Mouse (Mus musculus): ENCODE data around the gene Ints4. TPM values are rescaled to one million over a fixed set of nuclear protein-coding genes. Genes with fewer than 3 reads are reported as not detected.

Gene Ints4
- polyA plus RNA-seq, 1 experiment from 2014 or later = 35.5 TPM

- Histone ChIP-seq H3K4me2 (ENCODE audit: low read length) (no peak overlapping the region), H3K4me1 (ENCODE audit: control insufficient read depth, insufficient read depth, low read length) (peaks cover 20% of the 10 kb centered on the region), H3K4me3 (ENCODE audit: low read depth, low read length) (no peak overlapping the region), H3K27ac (ENCODE audit: low read length) (no peak overlapping the region), H3K9ac (ENCODE audit: low read depth, low read length) (no peak overlapping the region), H3K9me3 (replicated peaks; ENCODE audit: control insufficient read depth, low read length, poor library complexity, severe bottlenecking) (no peaks in the 10 kb centered on the region), H3K27me3 (ENCODE audit: control insufficient read depth, insufficient read depth, low read depth, low read length) (no peaks in the 10 kb centered on the region), H3K36me3 (ENCODE audit: control insufficient read depth, insufficient read depth, low read length) (no peaks in the 10 kb centered on the region)
- 42% methylated on average over 3 of the region's 3 CpGs for WGBS
- no peak for ATAC-seq
Measured at GRCm38 (mm10) chr7:97590488-97590887, 109.7 kb downstream of the Ints4 start.

Other genes starting within 250 kb of the Ints4 start
- gene Usp35, start 148.9 kb upstream of the Ints4 start, polyA plus RNA-seq (2015; fragmentation: Nextera tagmentation; extraction: Ambion mirVana) = 3.1 and 3.2 TPM in 2 replicates
- 6.7 and 7.6 TPM in 2 replicates for gene Kctd21, start 148.6 kb upstream of the Ints4 start, polyA plus RNA-seq (2015; fragmentation: Nextera tagmentation; extraction: Ambion mirVana)
- 12.3 and 12.7 TPM in 2 replicates for gene Alg8, start 109.3 kb upstream of the Ints4 start, polyA plus RNA-seq (2015; fragmentation: Nextera tagmentation; extraction: Ambion mirVana)
- gene Ndufc2, start 81.0 kb upstream of the Ints4 start, polyA plus RNA-seq (2015; fragmentation: Nextera tagmentation; extraction: Ambion mirVana) = 426 and 456 TPM in 2 replicates
- gene Thrsp, start 63.2 kb upstream of the Ints4 start, polyA plus RNA-seq (2015; fragmentation: Nextera tagmentation; extraction: Ambion mirVana) = 1.7 and 2.3 TPM in 2 replicates
- 1.2 and 1.6 TPM in 2 replicates for gene Kctd14, start 29.6 kb upstream of the Ints4 start, polyA plus RNA-seq (2015; fragmentation: Nextera tagmentation; extraction: Ambion mirVana)
- 52.6 and 53.8 TPM in 2 replicates for gene Aamdc, start 98.5 kb downstream of the Ints4 start, polyA plus RNA-seq (2015; fragmentation: Nextera tagmentation; extraction: Ambion mirVana)
- gene Rsf1, start 98.9 kb downstream of the Ints4 start, polyA plus RNA-seq (2015; fragmentation: Nextera tagmentation; extraction: Ambion mirVana) = 26.9 and 35.6 TPM in 2 replicates
- 167 and 169 TPM in 2 replicates for gene Clns1a, start 215.7 kb downstream of the Ints4 start, polyA plus RNA-seq (2015; fragmentation: Nextera tagmentation; extraction: Ambion mirVana)

Data from midbrain, embryonic 16.5 days (tissue).